Mouse (Mus musculus): ENCODE data around the gene Irgc1.

The Irgc1 gene

DNA sequence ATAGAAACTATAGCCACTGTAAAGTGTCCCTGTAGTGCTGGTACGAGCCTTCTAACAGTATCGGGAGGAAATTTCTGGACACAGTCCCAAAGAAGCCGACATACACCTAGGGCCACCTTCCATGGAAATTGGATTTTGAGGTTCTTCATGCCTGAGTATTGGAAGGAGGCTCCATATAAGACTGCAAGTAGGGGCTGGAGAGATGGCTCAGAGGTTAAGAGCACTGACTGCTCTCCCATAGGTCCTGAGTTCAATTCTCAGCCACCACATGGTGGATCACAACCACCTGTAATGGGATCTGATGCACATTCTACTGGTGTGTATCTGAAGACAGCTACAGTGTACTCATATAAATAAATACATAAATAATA lies 52.0 kb downstream of the Irgc1 start:
- no peak for DNase-seq (ENCODE audit: low read depth, low spot score)

DNA sequence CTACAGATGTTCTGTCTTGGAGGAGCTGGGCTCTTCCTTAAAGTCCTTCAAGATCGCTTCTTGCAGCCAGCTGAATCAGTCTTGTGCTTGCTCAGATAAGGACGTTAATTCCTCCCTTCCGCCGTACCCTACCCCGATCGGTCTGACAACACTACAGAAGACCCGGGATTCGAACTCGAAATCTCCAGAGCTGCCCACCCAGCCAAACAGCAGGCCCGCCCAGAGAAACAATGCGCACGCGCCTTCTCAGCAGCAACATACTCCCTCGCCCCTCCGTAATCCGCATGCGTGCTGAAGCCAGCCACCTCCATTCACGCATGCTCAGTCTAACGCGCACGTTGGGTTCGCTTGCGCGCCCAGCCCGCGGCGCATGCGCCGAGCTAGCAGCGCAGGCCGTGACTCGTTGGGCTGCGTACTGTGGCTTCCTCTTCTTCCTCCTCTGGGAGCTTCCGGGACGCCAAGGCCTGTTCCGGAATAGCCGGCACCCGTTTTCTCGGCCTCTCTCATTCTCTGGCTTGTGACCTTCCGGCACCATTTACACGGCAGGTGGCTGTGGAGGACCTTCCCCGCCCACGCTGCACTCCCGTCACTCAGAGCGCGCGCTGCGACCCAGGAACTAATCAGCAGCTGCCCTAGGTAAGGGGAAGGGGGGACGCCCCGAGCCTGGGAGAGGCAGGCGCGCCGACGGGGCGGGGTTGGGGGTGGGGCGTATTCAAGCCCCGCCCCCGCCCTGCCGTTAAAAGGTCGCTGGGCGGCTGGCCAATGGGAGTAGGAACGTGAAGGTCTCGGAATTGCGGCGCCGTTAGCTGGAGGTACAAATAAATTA lies 52.6 kb downstream of the Irgc1 start, which contains the start of gene Smg9:
Gene Smg9, plus strand, starts transcription at position 364 of the 826 bp plus-strand sequence.
- DNase-seq (ENCODE audit: low read depth, low spot score) = peak; percentile 98

DNA sequence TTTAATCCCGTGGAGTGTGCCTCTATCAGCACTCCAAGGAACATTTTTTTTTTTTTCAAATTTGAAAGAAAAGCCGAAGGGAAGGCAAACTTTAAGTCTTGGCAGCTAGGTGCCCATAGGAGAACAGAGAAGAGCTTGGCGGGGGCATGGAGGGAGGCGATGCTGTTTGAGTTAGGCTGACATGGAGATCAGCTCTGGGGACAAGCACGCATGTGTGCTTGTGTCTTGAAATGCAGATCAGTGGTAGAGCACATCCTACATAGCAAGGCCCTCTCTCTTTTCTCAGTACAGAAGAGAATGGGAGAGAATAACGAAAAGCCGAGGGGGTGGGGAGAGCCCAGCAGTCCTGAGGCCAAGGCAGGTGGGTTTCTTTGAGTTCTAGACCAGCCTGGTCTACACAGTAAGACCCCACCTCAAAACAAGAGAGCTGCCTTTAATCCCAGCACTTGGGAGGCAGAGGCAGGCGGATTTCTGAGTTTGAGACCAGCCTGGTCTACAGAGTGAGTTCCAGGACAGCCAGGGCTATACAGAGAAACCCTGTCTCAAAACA lies 53.7 kb downstream of the Irgc1 start:
- no peak for DNase-seq (ENCODE audit: low read depth, low spot score)

DNA sequence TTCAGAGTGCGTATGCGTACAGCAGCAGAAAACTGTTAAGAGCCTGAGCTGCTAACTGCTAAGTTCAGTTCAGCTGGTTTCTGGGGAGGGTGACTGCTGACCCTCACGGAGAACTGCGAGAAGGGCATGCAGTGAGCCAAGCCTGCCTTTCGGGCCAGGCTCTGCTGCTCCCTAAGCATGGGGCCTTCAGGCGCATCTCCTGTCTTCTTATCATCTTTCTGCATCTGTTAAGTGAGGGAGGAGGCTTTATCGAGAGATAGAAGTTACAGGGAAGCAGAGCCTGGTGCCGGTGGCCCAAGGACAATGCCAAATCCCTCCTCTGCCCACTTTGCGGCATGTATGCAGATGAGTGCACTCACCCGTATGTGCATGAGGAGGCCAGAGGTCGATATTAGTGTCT lies 55.3 kb downstream of the Irgc1 start:
- DNase-seq (ENCODE audit: low read depth, low spot score) = no peak

DNA sequence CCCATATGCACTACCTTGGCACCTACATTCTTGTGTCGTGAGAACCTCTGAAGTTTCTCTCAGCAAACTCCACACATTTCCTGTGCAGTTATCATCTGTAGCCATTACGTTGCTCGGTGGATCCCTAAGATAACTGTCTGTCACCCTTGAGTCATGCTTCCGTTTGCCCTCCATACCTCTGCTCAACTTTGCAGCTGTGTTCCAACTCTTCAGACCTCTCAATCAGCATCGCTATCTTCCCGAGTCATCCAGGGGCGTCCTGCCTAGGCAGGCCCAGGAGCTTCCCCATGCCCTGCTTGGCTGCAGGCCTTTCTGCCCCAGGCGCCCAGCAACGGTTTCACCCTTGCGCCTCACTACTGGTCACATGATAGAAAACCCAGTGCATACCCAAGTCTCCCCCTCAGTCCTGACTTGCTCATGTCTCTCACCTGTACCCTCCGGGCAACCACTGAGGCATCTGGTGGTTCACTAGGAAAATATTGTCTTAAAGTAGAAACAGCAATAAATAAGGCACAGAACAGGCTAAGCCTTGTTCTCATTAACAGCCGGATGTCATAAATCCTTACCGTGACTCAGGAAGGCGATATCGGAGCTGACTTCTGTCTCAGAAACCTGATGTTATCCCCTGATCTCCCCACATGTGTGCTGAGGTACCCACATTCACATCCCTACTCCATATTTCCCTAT lies 57.5 kb downstream of the Irgc1 start:
- DNase-seq (ENCODE audit: low read depth, low spot score) = no peak

DNA sequence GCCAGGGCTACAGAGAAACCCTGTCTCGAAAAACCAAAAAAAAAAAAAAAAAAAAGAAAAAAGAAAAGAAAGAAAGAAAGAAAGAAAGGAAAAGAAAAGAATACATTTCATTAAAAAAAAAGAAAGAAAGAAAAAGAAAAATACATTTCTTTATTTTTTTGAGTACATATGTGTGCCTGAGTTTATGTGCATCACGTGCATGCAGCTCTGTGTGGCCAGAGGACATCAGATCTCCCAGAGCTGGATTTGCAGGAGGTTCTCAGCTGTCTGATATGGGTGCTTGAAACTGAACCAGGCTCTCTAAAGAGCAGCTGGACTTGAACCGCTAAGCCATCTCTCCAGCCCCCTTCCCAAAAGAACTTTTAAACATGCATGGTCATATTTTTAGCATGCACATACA lies 58.0 kb downstream of the Irgc1 start:
- DNase-seq (ENCODE audit: low read depth, low spot score) = no peak

DNA sequence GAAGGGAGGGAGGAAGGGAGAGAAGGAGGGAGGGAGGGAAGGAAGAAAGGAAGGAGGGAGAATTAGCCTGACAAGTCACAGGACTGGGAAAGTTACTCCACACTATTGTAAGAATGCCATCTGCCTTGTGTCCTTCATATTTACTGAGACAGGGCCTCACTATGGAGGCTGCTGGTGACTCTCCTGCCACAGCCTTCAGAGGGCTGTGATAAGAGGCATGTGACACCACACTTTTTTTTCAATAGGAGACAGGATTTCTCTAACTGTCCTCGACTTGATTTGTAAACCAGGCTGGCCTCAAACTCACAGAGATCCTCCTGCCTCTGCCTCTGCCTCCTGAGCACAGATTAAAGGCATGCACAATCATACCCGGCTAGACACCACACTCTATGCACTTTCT lies 60.4 kb downstream of the Irgc1 start:
- DNase-seq (ENCODE audit: low read depth, low spot score) = no peak

DNA sequence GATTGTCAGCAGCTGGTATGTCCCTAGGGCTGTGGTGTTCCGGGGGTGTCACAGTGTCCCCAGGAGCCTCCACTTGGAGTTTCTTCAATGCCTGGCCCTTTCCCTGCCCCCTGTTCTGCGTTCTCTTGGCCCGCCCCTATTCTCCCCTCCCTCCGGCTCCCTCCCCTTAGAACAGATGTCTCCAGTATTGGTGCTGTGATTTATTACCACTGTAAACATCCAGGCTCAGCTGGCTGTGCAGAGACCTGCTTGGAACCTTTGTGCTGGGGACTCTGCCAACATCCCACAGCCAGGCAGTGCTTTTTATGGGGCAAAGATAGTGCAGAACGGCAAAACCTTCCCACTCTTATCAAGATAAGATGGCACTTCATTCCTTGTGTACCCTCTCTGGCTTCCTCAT lies 61.0 kb downstream of the Irgc1 start:
- no peak for DNase-seq (ENCODE audit: low read depth, low spot score)

DNA sequence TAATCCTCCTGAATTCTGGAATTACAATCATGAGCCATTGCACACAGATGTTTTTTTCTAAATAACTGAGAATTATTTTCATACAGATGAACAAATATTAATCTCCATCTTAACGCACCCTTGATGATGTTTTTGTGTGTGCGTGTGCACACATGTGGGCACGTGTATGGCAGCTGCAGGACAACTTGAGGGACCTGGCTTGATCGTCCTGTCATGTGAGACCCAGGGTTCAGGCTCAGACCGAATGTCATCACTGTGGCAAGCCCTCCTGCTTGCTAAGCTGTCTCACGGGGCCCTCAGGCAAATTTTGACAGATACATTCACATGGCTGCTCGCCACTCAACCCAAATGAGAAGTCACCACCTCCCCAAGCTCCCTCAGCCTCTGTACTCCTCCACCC lies 61.6 kb downstream of the Irgc1 start:
- no peak for DNase-seq (ENCODE audit: low read depth, low spot score)

DNA sequence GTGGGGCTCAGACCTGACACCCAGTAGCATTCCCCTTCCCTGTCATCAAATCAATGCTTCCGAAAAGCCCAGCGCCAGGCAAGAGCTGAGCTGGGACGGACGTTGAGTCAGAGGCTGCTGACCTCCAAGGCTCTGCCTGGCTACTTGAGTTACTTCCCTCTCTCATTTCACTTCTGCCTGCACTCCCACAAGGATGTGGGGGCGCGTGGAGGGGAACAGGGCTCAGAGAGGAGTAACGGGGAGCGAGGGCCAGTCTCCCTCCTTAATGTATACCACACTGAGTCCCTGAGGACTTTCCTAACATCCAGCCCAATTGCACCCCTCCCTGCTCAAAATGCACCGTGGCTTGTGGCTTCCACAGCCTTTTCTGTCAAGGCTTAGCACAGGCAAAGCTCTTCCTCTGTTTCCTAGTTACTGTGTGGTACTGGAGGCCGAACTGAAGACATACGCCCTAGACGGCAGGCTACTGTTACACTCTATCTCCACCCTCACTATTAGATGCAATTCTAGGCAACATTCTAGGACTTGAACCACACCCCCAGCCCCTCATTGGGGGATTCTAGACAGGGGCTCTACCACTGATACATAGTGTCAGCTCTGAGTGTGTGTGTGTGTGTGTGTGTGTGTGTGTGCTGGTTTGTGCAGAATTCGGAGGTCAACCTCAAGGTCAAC lies 62.4 kb downstream of the Irgc1 start:
- no peak for DNase-seq (ENCODE audit: low read depth, low spot score)

DNA sequence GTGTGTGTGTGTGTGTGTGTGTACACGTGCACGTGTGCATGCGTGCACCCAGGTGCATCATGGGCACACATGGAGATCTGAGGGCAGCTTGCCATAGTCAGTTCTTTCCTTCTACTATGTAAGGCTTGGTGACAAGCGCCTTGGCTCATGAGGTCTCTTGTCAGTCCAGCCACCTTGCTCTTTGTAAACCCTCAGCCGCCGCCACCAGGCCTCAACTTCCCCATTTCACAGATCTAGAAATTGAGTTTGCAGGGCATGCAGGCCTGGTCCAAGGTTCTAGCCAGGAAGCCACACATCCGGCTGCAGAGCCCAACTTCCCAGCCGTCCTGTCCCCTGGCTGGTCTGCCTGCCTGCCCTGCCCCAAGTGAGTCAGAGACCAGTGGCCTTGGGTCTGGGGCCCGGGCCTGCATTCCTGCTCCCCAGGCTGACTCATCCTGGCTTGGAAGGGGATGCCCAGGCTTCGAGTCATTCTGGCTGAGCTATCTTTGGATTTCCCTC lies 65.0 kb downstream of the Irgc1 start:
- DNase-seq (ENCODE audit: low read depth, low spot score) = no peak

DNA sequence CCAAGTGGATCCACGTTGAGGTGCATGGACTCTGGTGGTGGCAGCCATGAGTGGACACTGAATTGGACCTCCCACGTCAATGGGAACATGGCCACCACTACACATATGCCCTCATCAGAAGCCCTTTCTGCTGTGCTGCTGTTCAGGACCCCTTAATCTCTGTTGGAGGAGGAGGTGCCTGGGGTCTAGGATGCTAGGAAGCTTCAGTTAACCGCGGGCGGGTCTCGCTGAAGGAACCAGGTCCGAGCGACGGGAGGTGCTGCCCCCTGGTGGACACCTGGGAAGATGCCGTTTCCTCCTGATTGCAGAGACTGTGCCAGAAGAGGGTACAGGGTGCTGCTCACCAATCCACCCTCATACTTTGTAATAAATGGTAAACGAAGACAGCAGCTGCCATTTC lies 67.3 kb downstream of the Irgc1 start:
- DNase-seq (ENCODE audit: low read depth, low spot score) = no peak

DNA sequence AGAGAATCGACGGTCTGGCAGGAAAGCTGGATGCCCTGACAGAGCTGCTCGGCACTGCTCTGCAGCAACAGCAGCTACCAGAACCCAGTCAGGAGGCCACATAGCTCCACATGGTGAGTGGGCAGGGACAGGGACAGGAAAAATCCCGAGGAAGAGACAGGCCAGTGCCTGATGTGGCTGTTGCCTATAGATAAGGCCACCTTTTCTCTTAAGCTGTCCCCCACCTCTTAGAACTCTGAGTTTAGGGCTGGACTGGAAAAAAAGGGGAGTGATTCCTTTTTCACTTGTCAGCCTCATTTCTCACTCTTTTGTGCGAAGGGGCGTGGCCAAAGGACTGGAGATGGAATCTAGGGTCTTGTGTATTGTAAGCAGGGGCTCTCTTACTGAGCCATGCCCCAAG lies 68.0 kb downstream of the Irgc1 start:
- DNase-seq (ENCODE audit: low read depth, low spot score) = no peak

DNA sequence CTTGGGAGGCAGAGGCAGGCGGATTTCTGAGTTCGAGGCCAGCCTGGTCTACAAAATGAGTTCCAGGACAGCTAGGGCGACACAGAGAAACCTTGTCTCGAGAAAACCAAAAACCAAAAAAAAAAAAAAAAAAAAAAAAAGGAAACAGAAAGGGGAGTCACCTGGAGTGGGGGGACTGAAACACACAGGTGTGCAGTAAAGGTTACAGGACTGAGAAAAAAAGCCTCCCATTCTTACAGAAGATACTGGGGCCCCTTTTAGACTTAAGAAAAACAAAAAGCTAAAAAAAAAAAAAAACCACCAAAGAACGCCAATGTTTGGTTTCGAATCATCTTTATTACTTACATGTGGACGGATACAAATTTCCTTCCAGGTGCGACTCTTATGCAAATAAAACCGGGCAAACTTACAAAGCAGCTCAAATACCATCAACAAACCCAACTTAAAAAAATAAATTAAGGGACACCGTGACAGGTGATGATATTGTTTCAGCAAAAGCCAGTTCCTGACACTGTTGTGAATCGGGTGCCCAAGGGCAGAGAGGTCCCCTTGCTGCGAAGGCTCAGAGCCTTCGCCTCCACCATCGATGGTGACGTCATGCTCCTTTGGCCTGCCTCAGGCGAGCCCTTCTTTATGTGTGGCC lies 69.2 kb downstream of the Irgc1 start:
- DNase-seq (ENCODE audit: low read depth, low spot score) = no peak
